Mouse (Mus musculus) heart, postnatal 14 days (tissue): ENCODE measurements around the gene Arih2. TPM values are rescaled to one million over a fixed set of nuclear protein-coding genes. Genes with fewer than 3 reads are reported as not detected.
"Not testable (repeated sequence)": the region's sequence is repeated elsewhere in the genome, so short reads cannot be mapped to it uniquely, and the experiment has no call there.

Experiments
- DNase-seq, 2 experiments: peaks; one replicate each; pipeline ENCODE4 v3.0.0; 2021 to 2022
- intact Hi-C: fragments of 180-260 bp; cut with DNase I; formaldehyde crosslinking; loops from one replicate; pipeline ENCODE4 v1.15.1; 2025
- total RNA-seq, 2 experiments: library from RNA; stranded (reverse); gene quantifications; 2 replicates each; pipeline ENCODE4 v1.2.3; 2021

Arih2 gene
- total RNA-seq, 2 experiments from 2014 or later: 47.7 to 48.0 TPM

DNA sequence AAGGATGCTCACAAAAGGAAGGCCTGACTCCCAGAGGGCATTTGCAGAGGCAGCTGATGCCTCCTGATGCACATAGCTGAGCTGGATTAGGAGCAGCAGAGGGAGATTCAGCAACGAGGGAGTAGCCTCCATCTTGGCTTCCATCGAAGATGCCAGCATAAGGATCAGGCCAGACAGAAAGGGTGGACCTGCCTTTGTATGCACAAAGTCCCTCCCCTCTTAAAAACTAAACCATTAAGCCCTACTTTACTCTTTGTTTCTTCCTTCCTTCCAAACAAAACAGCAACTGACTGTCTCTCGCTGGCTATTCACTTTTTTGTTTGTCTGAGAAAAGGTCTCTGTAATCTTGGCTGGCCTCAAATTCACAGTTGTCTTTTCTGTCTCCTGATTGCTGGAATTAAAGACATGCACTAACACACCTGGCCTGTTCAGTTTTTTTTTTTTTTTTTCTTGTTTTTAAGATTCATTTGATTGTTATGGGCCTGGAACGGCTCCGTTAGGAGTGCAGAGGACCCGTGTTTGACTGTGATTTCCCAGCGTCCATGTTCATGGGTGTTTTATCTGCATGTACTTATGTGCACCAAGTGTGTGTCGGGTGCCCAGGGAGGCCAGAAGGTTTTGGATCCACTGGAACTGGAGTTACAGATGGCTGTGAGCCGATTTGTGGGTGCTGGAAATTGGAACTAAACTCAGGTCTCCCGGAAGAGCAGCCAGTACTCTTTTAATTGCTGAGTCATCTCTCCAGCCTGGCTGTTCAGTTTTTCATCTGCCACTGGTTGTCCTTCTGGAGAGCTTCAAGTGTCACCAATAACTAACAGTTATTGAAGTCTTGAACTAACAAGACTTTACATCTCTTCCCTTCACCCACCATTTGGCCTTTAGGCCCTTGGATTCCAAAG, 5.6 kb upstream of the Arih2 start:
- no peak for DNase-seq
- intact Hi-C loops: no loop called here

DNA sequence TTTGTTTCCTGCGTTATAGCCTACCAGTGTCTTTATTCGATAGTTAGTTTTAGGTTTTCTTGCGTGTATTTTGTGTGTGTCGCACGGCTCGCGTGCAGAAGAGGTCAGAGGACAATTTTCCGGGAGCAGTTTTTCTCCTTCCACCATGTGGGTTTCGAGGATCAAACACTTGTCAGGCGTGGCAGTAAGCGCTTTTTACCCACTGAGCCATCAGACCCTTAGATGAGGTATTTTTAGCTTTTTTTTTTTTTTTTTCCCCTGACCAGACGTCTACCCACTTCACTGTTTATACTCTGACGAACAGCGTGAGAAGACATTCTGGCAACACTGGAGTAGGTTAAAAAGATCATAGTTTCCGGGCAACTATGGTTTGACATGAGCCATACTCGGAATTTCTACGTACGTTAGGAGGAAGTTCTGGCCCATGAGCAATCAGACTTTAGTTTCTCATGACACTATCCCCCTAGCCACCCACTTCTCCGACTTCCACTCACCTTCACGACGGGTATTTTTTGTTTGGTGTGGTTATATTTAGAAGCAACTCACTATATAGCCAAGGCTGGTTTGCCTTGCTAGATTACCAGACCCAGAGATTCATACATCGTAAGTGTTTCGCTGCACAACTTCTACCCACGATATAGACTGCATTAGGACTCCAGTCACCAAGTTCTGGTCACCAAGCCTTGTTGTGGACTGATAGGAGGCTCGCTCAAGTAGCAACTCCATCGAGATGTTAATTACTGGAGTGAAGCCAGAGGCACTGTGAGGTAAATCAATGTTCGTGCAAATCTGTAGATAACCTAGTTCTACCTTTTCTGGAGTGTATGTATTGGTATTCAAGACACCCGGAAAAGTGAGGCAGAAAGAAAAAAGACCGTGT, 615 bp upstream of the Arih2 start:
- intact Hi-C loops: loop anchor here (1.0 to 5.0 kb wide), 2 partner anchors 14 to 52 kb away; partner anchors contain the start of gene P4htm
- no peak for DNase-seq

DNA sequence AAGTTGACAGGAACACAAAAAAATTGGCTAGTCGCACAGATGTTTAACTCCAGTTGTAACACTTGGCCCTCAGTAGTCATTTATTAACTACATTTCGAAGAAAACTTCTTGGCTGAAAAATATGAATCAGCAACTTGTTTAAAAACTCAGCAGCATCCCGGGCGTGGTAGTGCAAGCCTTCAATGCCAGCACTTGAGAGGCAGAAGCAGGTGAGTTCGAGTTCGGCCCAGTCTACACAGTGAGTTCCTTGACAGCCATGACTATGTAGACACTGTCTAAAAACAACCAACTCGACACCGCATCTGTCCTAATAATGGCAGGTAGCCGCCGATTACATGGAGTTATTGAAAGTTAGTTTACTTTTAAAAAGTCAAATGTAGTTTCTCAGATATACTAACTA, 1.0 kb downstream of the Arih2 start:
- DNase-seq: no peak
- intact Hi-C loops: loop anchor here (5.0 kb wide), 1 partner anchor 51 kb away; the partner anchor contains the start of gene P4htm

DNA sequence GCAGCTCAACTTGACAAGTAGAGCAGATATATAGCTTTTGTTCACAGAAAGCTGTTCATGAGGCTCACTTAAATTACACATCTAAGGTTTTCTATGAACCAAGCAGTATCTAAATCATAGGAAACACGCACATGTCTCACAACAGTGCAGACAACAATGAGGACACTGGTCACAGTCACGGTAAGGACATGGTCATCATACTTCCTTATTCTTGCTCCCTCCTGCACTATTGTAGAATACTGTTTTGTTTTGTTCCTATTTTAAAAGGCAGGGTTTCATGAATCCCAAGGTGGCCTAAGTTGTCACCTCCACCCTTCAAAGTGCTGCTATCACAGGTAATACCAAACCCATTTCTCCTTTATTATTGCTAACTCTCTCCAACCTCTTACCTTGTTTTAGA, 9.4 kb downstream of the Arih2 start:
- no peak for DNase-seq
- intact Hi-C loops: no loop called here

DNA sequence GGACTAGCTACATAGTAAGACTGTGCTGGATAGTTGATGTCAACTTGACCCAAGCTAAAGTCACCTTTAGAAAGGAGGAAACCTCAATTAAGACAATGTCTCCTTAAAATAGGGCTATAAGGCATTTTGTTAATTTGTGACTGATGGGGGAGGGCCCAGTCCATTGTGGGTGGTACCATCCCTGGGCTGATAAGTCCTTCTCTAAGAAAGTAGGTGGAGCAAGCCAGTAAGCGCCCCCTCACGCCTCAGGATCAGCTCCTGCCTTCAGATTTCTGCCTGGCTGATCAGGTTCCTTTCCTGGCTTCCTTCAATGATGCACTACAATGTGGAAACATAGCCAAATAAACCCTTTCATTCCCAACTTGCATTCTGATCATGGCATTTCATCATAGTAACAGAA, 13.8 kb downstream of the Arih2 start:
- intact Hi-C loops: no loop called here
- DNase-seq: no peak

DNA sequence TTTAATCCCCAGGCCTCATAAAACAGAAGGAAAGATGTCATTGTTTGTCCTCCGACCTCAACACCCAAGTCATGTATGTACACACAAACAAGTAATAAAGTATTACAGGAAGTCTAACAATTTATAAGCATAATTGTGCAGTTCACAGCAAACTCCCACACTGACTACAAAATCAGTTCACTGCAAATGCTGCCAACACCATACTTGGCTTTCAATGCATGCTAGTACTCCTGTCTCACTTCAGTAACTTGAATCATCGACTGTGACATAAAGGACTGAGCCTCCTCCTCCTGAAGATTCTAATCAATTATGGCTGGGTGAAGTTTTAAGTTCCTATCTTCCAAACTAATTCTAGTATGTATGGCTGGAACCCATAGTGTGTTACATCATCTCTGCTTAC, 15.3 kb downstream of the Arih2 start:
- no peak for DNase-seq
- intact Hi-C loops: no loop called here

DNA sequence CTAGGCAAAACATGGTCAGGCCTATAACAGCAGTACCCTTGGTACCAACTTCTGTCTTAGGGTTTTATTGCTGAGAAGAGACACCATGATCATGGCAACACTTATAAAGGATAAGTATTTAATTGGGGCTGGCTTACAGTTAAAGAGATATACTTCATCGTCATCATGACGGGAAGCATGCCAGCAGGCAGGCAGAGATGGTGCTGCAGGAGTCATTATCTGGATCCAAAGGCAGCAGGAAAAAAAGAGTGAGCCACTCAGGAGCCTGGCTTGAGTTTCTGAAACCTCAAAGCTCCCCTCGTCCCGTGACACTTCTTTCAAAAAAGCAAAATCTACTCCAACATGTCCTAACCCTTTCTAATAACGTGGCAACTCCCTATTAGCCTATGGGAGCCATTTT, 16.8 kb downstream of the Arih2 start:
- intact Hi-C loops: no loop called here
- DNase-seq: no peak

DNA sequence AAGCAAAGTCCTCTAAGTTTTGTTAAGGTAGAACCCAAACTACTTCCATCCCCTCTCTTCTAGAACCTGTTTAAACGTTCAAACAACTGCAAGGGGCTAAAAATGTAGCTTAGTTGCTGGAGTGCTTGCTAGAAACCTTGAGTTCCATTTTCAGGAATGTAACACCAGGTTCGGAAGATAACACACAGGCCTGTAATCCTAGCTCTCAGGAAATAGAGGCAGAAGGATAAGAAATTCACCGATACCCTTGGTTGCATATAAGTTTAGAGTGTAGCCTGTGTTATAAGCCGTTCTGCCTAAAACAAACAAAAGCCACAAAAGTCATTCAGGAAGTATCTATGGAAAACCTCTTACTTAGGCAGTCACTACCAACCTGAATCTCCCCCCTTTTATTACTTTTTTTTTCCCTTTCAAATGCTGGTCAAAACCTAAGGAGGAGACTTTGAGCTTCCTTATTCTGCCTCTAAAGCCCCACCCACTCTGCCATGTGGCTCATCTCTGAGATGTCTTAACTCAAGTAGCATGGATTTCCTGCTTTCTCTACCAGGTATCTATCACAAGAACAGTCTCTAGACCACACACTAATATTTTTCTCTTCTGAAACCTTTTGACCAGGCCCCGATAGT, 17.4 kb downstream of the Arih2 start:
- DNase-seq: no peak
- intact Hi-C loops: no loop called here

DNA sequence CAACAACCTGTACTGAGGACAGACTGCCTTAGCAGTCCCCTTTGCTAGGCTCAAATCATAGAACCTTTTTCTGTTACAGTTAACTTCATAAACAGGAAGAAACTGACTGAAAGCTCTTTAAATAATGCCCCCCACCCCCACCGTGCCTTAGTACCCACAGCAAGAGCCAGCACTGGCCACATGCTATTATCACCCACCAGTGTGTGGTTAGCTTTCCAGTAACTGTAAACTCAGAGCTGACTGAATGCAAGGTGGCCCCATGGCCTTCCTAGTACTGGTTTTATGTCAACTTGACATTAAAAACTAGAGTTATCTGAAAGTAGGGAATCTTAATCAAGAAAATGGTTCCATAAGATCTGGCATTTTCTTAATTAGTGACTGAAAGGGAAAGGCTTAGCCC, 18.5 kb downstream of the Arih2 start:
- intact Hi-C loops: no loop called here
- DNase-seq: no peak

DNA sequence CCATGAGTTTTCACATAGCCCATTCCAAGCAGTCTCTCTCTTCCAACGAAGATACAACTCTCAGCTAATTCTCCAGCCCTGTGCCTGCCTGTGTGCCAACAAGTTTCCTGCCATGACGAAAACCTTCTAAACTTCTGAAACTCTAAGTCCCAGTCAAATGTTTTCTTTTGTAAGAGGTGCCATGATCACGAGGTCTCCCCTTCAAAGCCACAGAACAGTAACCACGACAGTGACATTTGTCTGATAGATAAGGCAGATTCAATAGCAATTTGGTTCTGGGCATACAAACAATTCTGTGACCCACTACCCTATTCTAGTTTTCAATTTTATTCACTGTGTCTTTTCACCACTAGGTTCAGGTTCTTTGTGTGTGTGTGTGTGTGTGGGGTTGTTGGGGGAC, 21.0 kb downstream of the Arih2 start:
- intact Hi-C loops: no loop called here
- DNase-seq: no peak

DNA sequence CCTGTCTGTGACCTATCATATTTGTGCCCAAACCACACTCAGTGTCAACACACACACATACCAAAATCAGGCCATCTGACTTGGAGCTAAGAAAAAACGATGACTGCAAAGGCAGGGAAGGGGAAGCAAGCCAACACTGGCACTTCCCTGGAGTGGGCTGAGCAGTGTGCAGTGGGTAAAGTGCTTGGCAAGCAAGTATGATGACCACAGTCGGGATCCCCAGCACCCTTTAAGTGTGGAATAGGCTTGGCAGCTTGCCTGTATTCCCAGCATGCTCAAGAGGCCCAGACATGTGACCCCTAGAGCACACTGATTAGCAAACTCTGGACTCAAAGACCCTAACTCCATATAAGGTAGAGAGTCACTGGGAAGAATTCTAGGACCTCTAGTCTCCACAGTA, 22.7 kb downstream of the Arih2 start:
- intact Hi-C loops: no loop called here
- DNase-seq: peak; percentile 43 to 74

DNA sequence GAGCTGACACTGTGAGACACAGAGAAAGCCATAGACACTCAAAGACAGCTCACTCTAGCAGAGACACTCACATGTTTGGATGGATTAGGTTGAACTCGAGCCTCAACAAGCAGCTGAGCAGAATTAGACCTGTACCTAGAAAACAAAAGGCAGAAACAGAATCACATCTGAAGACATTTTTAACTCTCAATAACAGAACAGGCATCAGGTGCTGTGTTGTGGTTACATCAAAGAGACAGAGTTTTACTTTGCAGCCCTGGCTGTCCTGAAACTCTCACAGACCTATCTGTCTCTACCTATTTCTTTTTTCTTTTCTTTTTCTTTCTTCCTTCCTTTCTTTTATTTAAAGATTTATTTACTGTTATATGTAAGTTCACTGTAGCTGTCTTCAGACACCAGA, 31.9 kb downstream of the Arih2 start:
- DNase-seq: no peak
- intact Hi-C loops: no loop called here

DNA sequence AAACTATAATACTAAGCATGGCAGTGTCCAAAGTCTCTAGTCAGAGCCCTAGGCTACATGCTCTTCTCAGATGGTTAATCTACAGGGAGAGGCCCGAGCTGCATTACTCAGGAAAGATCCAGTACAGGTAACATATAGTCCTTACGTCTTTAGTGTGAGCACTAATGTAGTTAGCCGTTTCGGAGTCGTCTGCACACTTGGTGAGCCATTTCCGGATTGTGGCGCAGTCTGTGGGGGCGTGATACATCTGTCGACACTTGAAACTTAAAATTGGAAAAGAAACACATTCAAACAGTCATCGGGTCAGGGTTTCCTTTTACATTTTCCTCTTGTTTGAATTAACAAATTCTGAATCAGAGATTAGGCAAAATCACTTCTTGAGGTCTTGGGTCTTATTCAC, 37.7 kb downstream of the Arih2 start:
- intact Hi-C loops: no loop called here
- DNase-seq: no peak

DNA sequence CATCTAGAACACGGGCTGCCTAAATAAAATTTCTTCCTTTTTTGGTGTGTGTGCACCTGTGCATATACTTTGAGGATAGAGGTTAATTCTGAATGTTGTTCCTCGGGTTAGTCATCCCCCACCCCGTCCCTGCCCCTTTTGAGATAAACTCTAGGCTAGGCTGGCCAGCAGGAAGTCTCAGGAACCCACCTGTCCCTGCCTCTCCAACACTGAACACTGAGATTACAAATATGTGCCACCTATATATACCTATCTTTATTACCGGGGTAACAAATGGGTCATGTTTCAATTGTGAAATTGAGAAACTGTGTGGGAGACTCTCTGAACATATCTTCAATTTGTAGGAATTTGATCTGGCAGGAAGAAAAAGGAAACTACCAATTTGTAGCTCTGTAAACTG, 40.3 kb downstream of the Arih2 start:
- no peak for DNase-seq
- intact Hi-C loops: no loop called here

DNA sequence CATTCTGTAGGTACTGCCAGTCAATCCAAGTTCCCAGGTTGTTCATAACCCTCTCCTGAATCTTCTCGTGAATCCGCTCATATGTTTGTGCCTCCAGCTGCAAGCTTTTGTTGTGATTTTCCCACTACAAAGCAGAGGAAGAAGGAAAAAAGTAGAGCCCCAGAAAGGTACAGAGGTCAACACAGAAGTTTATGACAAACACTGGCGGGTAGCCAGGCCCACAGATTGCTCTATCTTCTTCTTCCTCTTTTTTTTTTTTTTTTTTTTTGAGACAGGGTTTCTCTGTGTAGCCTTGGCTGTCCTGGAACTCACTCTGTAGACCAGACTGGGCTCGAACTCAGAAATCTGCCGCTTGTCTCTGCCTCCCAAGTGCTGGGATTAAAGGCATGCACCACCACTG, 41.3 kb downstream of the Arih2 start:
- intact Hi-C loops: not testable (repeated sequence)

DNA sequence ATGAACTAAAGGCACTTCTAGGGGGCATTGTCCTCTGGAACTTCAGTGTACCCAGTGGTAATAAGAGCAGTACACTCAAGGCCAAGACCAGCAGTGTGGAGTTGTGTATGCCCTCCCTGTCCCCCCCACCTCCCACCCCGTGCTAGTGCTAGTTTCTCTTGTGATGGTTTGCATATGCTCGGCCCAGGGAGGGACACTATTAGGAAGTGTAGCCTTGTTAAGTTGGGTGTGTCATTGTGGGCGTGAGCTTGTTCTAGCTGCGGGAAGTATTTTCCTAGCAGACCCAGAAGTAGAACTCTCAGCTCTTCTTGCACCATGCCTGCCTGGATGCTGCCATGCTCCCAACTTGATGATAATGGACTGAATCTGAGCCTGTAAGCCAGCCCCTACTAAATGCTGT, 47.2 kb downstream of the Arih2 start:
- no peak for DNase-seq
- intact Hi-C loops: no loop called here

More for the DNA sequence above, 41.3 kb downstream of the Arih2 start:
- DNase-seq: not testable (repeated sequence)

DNA sequence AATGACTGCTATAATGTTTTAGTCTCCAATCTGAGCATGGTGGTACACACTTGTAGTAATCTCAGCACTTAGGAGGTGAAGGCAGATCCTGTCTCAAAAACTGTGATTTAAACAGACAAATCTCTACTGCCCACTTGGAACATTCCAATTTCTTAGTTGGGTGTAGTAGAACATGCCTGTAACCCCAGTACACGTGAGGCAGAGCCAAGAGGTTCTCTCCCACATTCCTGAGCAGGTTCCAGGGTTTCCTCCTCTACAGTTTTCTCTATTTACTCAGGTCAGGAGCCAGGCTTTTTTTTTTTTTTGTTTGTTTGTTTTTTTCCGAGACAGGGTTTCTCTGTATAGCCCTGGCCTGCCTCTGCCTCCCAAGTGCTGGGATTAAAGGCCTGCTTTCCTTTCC, 49.2 kb downstream of the Arih2 start:
- no peak for DNase-seq
- intact Hi-C loops: no loop called here

DNA sequence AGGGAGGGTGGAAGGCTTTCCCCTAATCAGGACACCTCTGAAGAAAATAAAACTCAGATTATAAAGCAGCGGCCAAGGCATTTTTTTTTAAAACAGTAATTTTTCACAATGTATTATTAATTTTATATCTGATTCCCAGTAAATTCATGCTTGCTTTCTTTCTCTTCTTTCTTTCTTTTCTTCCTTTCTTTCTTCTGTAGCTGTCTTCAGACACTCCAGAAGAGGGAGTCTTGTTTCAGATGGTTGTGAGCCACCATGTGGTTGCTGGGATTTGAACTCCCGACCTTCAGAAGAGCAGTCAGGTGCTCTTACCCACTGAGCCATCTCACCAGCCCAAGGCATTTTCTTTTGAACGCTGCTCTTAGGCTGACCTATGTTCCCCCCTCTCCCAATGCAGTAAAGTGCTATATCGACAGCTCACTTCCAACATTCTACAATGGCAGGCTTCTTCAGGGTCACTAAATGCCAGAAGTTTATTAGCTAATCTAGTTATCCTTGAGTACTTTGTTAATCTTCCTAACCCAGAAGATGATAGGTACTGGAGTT, 50.1 kb downstream of the Arih2 start:
- intact Hi-C loops: loop anchor here (5.0 kb wide), 1 partner anchor 48 kb away; the partner anchor contains the start of gene Arih2
- DNase-seq: no peak

DNA sequence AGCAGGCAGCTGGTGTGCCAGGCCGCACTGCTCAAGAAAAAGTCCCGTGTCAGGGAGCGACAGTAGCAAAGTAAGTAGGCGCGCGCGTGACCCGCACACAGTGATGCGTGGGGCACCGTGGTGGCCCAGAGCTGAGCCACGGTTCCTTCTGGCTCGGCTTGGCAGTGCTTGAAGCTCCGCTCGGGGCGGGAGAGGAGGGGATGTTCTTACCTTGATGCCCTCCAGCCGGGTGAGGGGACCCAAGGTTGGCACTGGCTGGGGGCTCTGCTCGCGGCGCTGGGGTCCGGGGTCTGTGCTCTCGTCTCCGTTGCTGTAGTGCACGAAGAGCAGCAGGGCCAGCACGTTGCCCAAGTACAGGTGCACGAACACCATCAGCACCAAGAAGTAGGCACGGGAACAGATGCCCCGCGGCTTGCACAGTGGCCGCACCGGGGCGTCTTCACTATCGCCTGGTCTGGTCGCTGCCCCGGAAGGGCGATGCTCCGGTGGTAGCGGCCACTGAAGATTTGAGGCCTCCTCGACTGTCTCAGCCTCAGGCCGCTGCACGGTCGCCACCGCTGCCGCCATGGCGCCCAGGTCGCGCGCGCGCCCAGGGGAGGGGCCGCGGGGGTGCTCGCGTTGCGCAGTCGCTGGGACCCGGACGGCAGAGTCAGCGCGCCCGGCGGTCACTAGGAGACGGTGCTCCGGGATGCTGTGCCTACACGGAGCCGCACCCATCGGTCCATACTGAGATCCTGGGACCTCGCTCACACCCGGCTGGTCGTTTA, 52.0 kb downstream of the Arih2 start, which contains the start of gene P4htm:
Gene P4htm, minus strand, starts transcription at position 670 of the 767 bp plus-strand sequence.
- intact Hi-C loops: loop anchor here (5.0 kb wide), 1 partner anchor 50 kb away; the partner anchor contains the start of gene Arih2
- peak; percentile 78 to 79 for DNase-seq

DNA sequence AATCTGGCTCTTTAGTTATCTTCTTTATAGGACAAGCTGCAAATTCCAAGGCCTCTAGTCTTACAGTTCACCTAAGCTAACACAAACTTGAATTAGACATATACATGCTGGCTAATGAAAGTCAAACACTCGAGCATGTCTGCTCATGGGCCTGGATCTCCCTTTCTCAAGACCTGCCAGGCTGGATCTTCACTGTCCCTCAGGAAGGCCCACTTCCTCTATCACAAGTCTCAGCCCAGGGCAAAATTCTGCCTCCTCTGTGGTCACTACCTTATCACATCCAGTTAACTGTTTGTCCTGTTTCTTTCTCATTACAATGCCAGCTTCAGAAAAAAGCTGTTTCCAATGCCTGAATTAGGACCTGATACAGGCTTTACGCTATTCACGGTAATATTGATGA, 54.8 kb downstream of the Arih2 start:
- intact Hi-C loops: loop anchor here (2.0 kb wide), 1 partner anchor 22 kb away; no protein-coding TSS in a partner anchor
- no peak for DNase-seq
